Mouse (Mus musculus): ENCODE data around the gene Pkm. TPM values are rescaled to one million over a fixed set of nuclear protein-coding genes. Genes with fewer than 3 reads are reported as not detected.
A peak's percentile ranks its signal among the peaks of the same experiment; 100 is the strongest.

Gene Pkm
- polyA plus RNA-seq, 1 experiment = 351 TPM

GRCm38 (mm10) chr9:59649911-59650310 lies 6.3 kb upstream of the Pkm start:
- Histone ChIP-seq H3K27ac (ENCODE audit: control insufficient read depth, insufficient read depth, low read depth, low read length, poor library complexity) (no peak overlapping the region), H3K4me3 (replicated peaks; ENCODE audit: control insufficient read depth, low read depth, low read length) (no peak overlapping the region), H3K4me1 (ENCODE audit: control insufficient read depth, insufficient read depth, low read length) (peaks cover 4% of the 10 kb centered on the region; the same call in 1 of the 2 replicates)
- TF ChIP-seq POLR2A (IDR thresholded peaks at IDR 0.05; ENCODE audit: borderline replicate concordance, control insufficient read depth, low read depth, low read length) (no peak), CTCF (IDR thresholded peaks at IDR 0.05; ENCODE audit: control insufficient read depth, insufficient read depth, low read length) (no peak)
- WGBS = 89% methylated on average over 4 of the region's 4 CpGs

GRCm38 (mm10) chr9:59653371-59653770 lies 2.8 kb upstream of the Pkm start:
- TF ChIP-seq CTCF (IDR thresholded peaks at IDR 0.05; ENCODE audit: control insufficient read depth, insufficient read depth, low read length) (no peak), POLR2A (IDR thresholded peaks at IDR 0.05; ENCODE audit: borderline replicate concordance, control insufficient read depth, low read depth, low read length) (no peak)
- 2% methylated on average over 3 of the region's 3 CpGs for whole genome bisulfite sequencing
- Histone ChIP-seq H3K27ac (ENCODE audit: control insufficient read depth, insufficient read depth, low read depth, low read length, poor library complexity) (no peak overlapping the region; the same call in 1 of the 2 replicates), H3K4me1 (ENCODE audit: control insufficient read depth, insufficient read depth, low read length) (peaks cover 5% of the 10 kb centered on the region; the same call in 1 of the 2 replicates), H3K4me3 (replicated peaks; ENCODE audit: control insufficient read depth, low read depth, low read length) (no peak overlapping the region)

- WGBS = 50% methylated on average over 2 of the region's 2 CpGs
- H3K4me3 ChIP-seq (replicated peaks; ENCODE audit: control insufficient read depth, low read depth, low read length) = no peak overlapping the region
Measured at GRCm38 (mm10) chr9:59654450-59654983, 1.7 kb upstream of the Pkm start.

GRCm38 (mm10) chr9:59656635-59657617 lies 758 bp downstream of the Pkm start:
- TF ChIP-seq CTCF (IDR thresholded peaks at IDR 0.05; ENCODE audit: control insufficient read depth, insufficient read depth, low read length) = peak; percentile 33; the same call in 1 of the 2 replicates
- no peak for TF ChIP-seq POLR2A (IDR thresholded peaks at IDR 0.05; ENCODE audit: borderline replicate concordance, control insufficient read depth, low read depth, low read length)
- WGBS = under 1% methylated on average over 65 of the region's 65 CpGs
- peak overlapping the region; percentile 94 for H3K4me3 ChIP-seq (replicated peaks; ENCODE audit: control insufficient read depth, low read depth, low read length)
- peak overlapping the region; percentile 92 for H3K27ac ChIP-seq (ENCODE audit: control insufficient read depth, insufficient read depth, low read depth, low read length, poor library complexity)
- peaks cover 9% of the 10 kb centered on the region; the same call in 1 of the 2 replicates for H3K4me1 ChIP-seq (ENCODE audit: control insufficient read depth, insufficient read depth, low read length)

More at GRCm38 (mm10) chr9:59654450-59654983, 1.7 kb upstream of the Pkm start:
- Histone ChIP-seq H3K27ac (ENCODE audit: control insufficient read depth, insufficient read depth, low read depth, low read length, poor library complexity) (no peak overlapping the region), H3K4me1 (ENCODE audit: control insufficient read depth, insufficient read depth, low read length) (peaks cover 5% of the 10 kb centered on the region; the same call in 1 of the 2 replicates)
- no peak for TF ChIP-seq CTCF (IDR thresholded peaks at IDR 0.05; ENCODE audit: control insufficient read depth, insufficient read depth, low read length)
- TF ChIP-seq POLR2A (IDR thresholded peaks at IDR 0.05; ENCODE audit: borderline replicate concordance, control insufficient read depth, low read depth, low read length) = no peak

GRCm38 (mm10) chr9:59658146-59658545 lies 2.0 kb downstream of the Pkm start:
- 26% methylated on average over 4 of the region's 4 CpGs for WGBS
- Histone ChIP-seq H3K4me3 (replicated peaks; ENCODE audit: control insufficient read depth, low read depth, low read length) (peak overlapping the region; percentile 35), H3K4me1 (ENCODE audit: control insufficient read depth, insufficient read depth, low read length) (peaks cover 9% of the 10 kb centered on the region; the same call in 1 of the 2 replicates), H3K27ac (ENCODE audit: control insufficient read depth, insufficient read depth, low read depth, low read length, poor library complexity) (peak overlapping the region; percentile 28; the same call in 1 of the 2 replicates)
- TF ChIP-seq POLR2A (IDR thresholded peaks at IDR 0.05; ENCODE audit: borderline replicate concordance, control insufficient read depth, low read depth, low read length) (no peak), CTCF (IDR thresholded peaks at IDR 0.05; ENCODE audit: control insufficient read depth, insufficient read depth, low read length) (no peak)

GRCm38 (mm10) chr9:59659036-59660026 lies 3.2 kb downstream of the Pkm start:
- WGBS = 11% methylated on average over 14 of the region's 14 CpGs
- H3K4me1 ChIP-seq (ENCODE audit: control insufficient read depth, insufficient read depth, low read length) = peaks cover 6% of the 10 kb centered on the region; the same call in 1 of the 2 replicates
- TF ChIP-seq POLR2A (IDR thresholded peaks at IDR 0.05; ENCODE audit: borderline replicate concordance, control insufficient read depth, low read depth, low read length) (no peak), CTCF (IDR thresholded peaks at IDR 0.05; ENCODE audit: control insufficient read depth, insufficient read depth, low read length) (peak; percentile 71)

GRCm38 (mm10) chr9:59660421-59660820 lies 4.3 kb downstream of the Pkm start:
- WGBS = 16% methylated on average over 10 of the region's 10 CpGs
- TF ChIP-seq CTCF (IDR thresholded peaks at IDR 0.05; ENCODE audit: control insufficient read depth, insufficient read depth, low read length) = no peak
- no peak for TF ChIP-seq POLR2A (IDR thresholded peaks at IDR 0.05; ENCODE audit: borderline replicate concordance, control insufficient read depth, low read depth, low read length)
- H3K4me1 ChIP-seq (ENCODE audit: control insufficient read depth, insufficient read depth, low read length) = peaks cover 4% of the 10 kb centered on the region; the same call in 1 of the 2 replicates
- peak overlapping the region; percentile 40 for H3K4me3 ChIP-seq (replicated peaks; ENCODE audit: control insufficient read depth, low read depth, low read length)
- H3K27ac ChIP-seq (ENCODE audit: control insufficient read depth, insufficient read depth, low read depth, low read length, poor library complexity) = peak overlapping the region; percentile 49

More at GRCm38 (mm10) chr9:59659036-59660026, 3.2 kb downstream of the Pkm start:
- Histone ChIP-seq H3K4me3 (replicated peaks; ENCODE audit: control insufficient read depth, low read depth, low read length) (peak overlapping the region; percentile 55), H3K27ac (ENCODE audit: control insufficient read depth, insufficient read depth, low read depth, low read length, poor library complexity) (peak overlapping the region; percentile 43; the same call in 1 of the 2 replicates)

Data from bone marrow, adult 2 months (tissue).